Mouse (Mus musculus) megakaryocyte, embryonic 14.5 days (primary cell): ENCODE data around the gene Akap6.

ENCODE experiments used
- FLI1 ChIP-seq: IDR thresholded peaks from 2 replicates; pipeline ENCODE4 v1.6.1; 2012; ENCODE audit warnings: low read length, inconsistent platforms, mixed read lengths
- GATA1 ChIP-seq: IDR thresholded peaks from 3 replicates; pipeline ENCODE4 v1.6.1; 2012; ENCODE audit warnings: mixed read lengths, low read length, inconsistent platforms, borderline replicate concordance

DNA sequence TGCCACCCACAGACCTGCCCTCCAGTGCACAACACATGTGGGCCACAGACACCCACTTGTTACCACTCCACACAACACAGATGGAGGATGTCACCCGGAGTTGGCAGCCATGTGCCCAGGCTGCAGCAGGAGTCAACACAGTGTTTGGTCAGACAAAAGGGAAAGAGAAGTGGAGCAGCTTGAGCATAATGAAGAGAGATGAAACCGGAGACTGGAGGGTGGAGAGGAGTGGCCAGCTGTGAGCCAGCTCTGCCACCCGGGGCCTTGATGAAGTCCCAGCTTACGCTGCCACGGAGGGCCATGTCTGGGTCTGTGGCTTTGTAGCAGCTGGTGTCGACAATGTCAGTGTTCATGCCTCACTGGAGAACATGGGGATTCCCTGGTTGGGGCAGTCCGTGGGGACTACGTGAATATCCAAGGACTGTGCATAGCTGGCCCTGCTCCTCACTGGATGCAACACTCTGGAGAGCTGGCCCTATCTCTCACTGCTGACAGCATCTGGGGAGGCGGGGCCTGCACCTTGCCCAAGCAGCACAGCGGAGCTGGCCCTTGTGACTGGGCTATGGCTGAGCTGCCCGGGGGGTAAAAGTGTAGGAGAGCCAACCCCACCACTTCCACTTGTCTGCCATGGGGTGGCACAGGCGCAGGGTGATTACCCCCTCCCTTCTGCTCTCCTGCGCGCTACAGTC lies 148.8 kb downstream of the Akap6 start:
- TF ChIP-seq GATA1, result no peak
- TF ChIP-seq FLI1, result no peak
